Mouse (Mus musculus): ENCODE measurements at regions not wholly inside any gene's neighbourhood (a gene's known extent, or its start where the extent isn't known, plus 50 kb on each side); places are given as distances from the start of the nearest gene placed in this dataset.

DNA sequence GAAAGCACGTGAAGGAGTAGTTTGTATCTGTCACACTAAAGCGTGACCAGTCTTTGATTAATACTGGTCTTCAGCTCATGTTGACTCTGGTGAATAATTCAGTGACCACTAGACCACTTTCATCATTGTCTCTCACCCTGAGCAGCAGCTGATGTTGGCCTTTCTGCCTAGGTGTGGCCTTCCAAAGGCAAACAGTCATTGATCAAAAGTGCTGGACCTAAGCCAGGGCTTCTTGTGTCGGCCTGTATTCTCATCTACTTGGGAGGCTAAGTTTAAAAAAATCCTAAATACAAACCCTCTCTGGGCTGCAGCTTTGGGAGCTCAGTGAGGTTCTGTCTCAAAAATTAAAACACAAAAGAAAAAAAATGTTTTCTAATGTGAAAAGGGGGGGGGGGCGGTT is 475.0 kb upstream of the Cdh5 start:
- TF ChIP-seq CTCF (IDR thresholded peaks at IDR 0.05; ENCODE audit: borderline replicate concordance, control insufficient read depth, extremely low read depth, insufficient read depth, low read length, poor library complexity) (no peak), POLR2A (IDR thresholded peaks at IDR 0.05; ENCODE audit: control insufficient read depth, extremely low read depth, insufficient read depth, low read length, poor library complexity) (no peak)

Measured in thymus, adult 2 months (tissue).